Mouse (Mus musculus) c-Kit-positive CD71-negative TER-119-negative erythroid progenitor cells, embryonic 14.5 days (primary cell): ENCODE results near the gene Gm28048.

ENCODE experiments used
- DNase-seq: peaks from one replicate; pipeline ENCODE4 v3.0.0-alpha.2; 2013; ENCODE audit warnings: low read depth

Gene Gm28048

GRCm38 (mm10) chr11:22859301-22859632 is 122.6 kb downstream of the Gm28048 start:
- DNase-seq: no peak

- no peak for DNase-seq
Measured at GRCm38 (mm10) chr11:22858441-22859300, 123.2 kb downstream of the Gm28048 start.

- DNase-seq: no peak
Measured at GRCm38 (mm10) chr11:22857705-22858440, 124.0 kb downstream of the Gm28048 start.

GRCm38 (mm10) chr11:22857106-22857704 is 124.7 kb downstream of the Gm28048 start:
- DNase-seq: no peak

- no peak for DNase-seq
Measured at GRCm38 (mm10) chr11:22856371-22856965, 125.4 kb downstream of the Gm28048 start.

GRCm38 (mm10) chr11:22854571-22854970 is 127.3 kb downstream of the Gm28048 start:
- no peak for DNase-seq

- no peak for DNase-seq
Measured at GRCm38 (mm10) chr11:22853477-22854157, 128.3 kb downstream of the Gm28048 start.

- DNase-seq: no peak
Measured at GRCm38 (mm10) chr11:22852510-22852909, 129.4 kb downstream of the Gm28048 start.

- no peak for DNase-seq
Measured at GRCm38 (mm10) chr11:22851416-22851815, 130.5 kb downstream of the Gm28048 start.

- DNase-seq: no peak
Measured at GRCm38 (mm10) chr11:22850077-22850476, 131.8 kb downstream of the Gm28048 start.

GRCm38 (mm10) chr11:22848649-22849195 is 133.2 kb downstream of the Gm28048 start:
- DNase-seq: no peak

GRCm38 (mm10) chr11:22847732-22848648 is 133.9 kb downstream of the Gm28048 start:
- no peak for DNase-seq

GRCm38 (mm10) chr11:22846960-22847731 is 134.7 kb downstream of the Gm28048 start:
- DNase-seq: no peak

- no peak for DNase-seq
Measured at GRCm38 (mm10) chr11:22846093-22846835, 135.6 kb downstream of the Gm28048 start.

GRCm38 (mm10) chr11:22844754-22845718 is 136.9 kb downstream of the Gm28048 start:
- no peak for DNase-seq

GRCm38 (mm10) chr11:22839456-22839855 is 142.4 kb downstream of the Gm28048 start:
- DNase-seq: no peak

- no peak for DNase-seq
Measured at GRCm38 (mm10) chr11:22838361-22838760, 143.5 kb downstream of the Gm28048 start.

GRCm38 (mm10) chr11:22836269-22836668 is 145.6 kb downstream of the Gm28048 start:
- no peak for DNase-seq
